Mouse (Mus musculus) thymus, adult 2 months (tissue): ENCODE data around the gene Nckipsd. TPM values are rescaled to one million over a fixed set of nuclear protein-coding genes. Genes with fewer than 3 reads are reported as not detected.

Experiments
- DNase-seq: peaks from one replicate; pipeline ENCODE4 v3.0.0; 2021
- H3K27ac ChIP-seq: fragments of 200-500 bp; 2 replicates; pipeline ENCODE4 v1.5.1; 2012; ENCODE audit warnings: low read length, control low read depth; ENCODE audit not compliant: control insufficient read depth, insufficient read depth
- H3K27me3 ChIP-seq: fragments of 200-500 bp; 2 replicates; pipeline ENCODE4 v1.6.1; 2012; ENCODE audit warnings: mild to moderate bottlenecking, low read length, moderate library complexity, mixed read lengths; ENCODE audit not compliant: control insufficient read depth, insufficient read depth
- H3K36me3 ChIP-seq: fragments of 200-500 bp; 2 replicates; pipeline ENCODE4 v1.6.1; 2012; ENCODE audit warnings: mild to moderate bottlenecking, low read length, moderate library complexity; ENCODE audit not compliant: control insufficient read depth, insufficient read depth
- H3K4me1 ChIP-seq: fragments of 200-500 bp; replicated peaks from 2 replicates; pipeline ENCODE4 v1.6.1; 2012; ENCODE audit warnings: low read length; ENCODE audit not compliant: control insufficient read depth, insufficient read depth
- H3K4me3 ChIP-seq: fragments of 200-500 bp; 2 replicates; pipeline ENCODE4 v1.5.1; 2012; ENCODE audit warnings: mild to moderate bottlenecking, low read length, control low read depth, moderate library complexity; ENCODE audit not compliant: control insufficient read depth, insufficient read depth
- CTCF ChIP-seq: fragments of 200-500 bp; IDR thresholded peaks from 2 replicates; pipeline ENCODE4 v1.5.1; 2012; ENCODE audit warnings: mild to moderate bottlenecking, control low read depth, low read length, moderate library complexity, borderline replicate concordance; ENCODE audit not compliant: control insufficient read depth, poor library complexity, insufficient read depth; ENCODE audit errors: extremely low read depth
- POLR2A ChIP-seq: fragments of 200-500 bp; IDR thresholded peaks from 2 replicates; pipeline ENCODE4 v1.6.1; 2012; ENCODE audit warnings: mild to moderate bottlenecking, low read length, control low read depth, moderate library complexity; ENCODE audit not compliant: control insufficient read depth, poor library complexity, insufficient read depth; ENCODE audit errors: extremely low read depth
- WGBS: fragments of 180-500 bp; shearing (Covaris S2); methylation state at CpG from one replicate; pipeline ENCODE4 v1.1.7; 2018; 5-methylcytosine and 5-hydroxymethylcytosine counted together
- polyA plus RNA-seq: library from polyadenylated mRNA; depleted of rRNA; stranded (reverse); fragments of >200 nt; gene quantifications from 2 replicates; pipeline ENCODE4 v1.2.3, GENCODE M21; 2012

Nckipsd gene
- polyA plus RNA-seq, 1 experiment: 30.0 TPM

DNA sequence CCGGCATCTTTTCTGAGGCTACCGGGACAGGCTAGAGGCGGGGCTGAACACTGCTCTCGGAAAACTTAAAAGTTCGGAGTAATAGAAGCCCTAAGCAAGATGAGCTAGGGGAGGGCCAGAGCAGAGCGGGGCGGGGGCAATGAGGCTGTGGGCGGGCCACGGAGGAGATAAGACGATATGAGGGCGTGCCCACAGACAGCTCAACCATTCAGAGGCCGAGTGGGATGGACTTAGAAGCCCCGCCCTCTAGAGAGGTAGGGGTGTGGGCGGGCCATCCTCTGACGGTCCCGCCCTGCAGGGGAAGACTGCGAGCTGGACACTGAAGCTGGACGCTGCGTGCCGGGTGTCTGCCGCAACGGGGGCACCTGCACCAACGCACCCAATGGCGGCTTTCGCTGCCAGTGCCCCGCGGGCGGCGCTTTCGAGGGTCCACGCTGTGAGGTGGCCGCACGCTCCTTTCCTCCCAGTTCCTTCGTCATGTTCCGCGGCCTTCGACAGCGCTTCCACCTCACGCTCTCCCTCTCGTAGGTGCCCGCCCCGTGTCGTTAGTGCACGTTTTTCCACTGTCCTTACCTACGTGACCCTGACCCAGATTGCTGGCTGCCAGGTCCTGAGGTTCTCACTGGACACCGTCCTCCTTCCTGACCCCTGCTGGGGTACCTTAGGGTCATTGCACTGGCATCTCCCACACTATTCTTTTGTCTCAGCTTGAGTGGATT lies 24.4 kb downstream of the Nckipsd start:
- H3K27ac ChIP-seq: no peak overlapping the region
- DNase-seq: peak; percentile 62
- H3K27me3 ChIP-seq: peaks cover 12% of the 10 kb centered on the region; the same call in 1 of the 2 replicates
- no peaks in the 10 kb centered on the region for H3K36me3 ChIP-seq
- peak overlapping the region; percentile 26 for H3K4me3 ChIP-seq
- H3K4me1 ChIP-seq: peaks cover 18% of the 10 kb centered on the region
- 3% methylated on average over 46 of the region's 46 CpGs for WGBS
- no peak for TF ChIP-seq POLR2A
- TF ChIP-seq CTCF: no peak

DNA sequence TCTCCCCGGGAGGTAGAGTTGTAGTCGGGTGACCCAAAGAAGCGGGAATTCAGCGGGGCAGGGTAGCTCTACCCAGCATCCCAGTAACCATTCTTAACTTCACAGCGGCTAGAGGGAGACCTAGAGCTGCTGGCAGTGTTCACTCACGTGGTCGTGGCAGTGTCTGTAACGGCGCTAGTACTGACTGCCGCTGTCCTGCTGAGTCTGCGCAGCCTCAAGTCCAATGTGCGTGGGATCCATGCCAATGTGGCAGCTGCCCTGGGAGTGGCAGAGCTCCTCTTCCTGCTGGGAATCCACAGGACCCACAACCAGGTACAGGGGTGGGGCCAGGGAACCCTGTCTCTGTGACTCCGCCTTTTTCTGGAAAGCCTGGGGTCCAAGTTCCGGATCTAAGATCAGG lies 34.8 kb downstream of the Nckipsd start:
- no peaks in the 10 kb centered on the region for H3K36me3 ChIP-seq
- DNase-seq: no peak
- H3K4me3 ChIP-seq: no peak overlapping the region
- no peaks in the 10 kb centered on the region for H3K4me1 ChIP-seq
- no peak for TF ChIP-seq POLR2A
- no peak for TF ChIP-seq CTCF
- H3K27me3 ChIP-seq: no peaks in the 10 kb centered on the region
- H3K27ac ChIP-seq: no peak overlapping the region
- 17% methylated on average over 14 of the region's 14 CpGs for WGBS

DNA sequence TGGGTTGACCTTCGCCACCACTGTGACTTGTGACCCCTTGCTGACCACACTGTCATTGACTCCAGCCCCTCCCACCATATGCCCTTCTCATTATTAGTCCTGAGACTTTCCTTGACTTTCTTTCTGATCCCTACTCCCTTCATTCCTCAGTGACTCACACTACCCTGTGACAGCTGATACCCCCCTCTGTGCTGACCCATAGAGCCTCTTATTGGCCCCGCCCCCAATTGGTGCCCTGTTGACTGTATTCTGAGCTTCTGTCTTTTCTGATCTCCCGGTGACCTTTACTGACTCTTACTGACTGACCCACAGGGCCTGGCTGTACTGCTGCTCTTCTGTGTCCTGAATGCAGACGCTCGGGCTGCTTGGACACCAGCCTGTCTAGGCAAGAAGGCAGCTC lies 37.2 kb downstream of the Nckipsd start:
- no peak for DNase-seq
- no peak for TF ChIP-seq POLR2A
- no peak for TF ChIP-seq CTCF
- H3K4me1 ChIP-seq: no peaks in the 10 kb centered on the region
- no peak overlapping the region for H3K4me3 ChIP-seq
- WGBS: 87% methylated on average over 5 of the region's 5 CpGs
- no peak overlapping the region for H3K27ac ChIP-seq
- no peaks in the 10 kb centered on the region for H3K27me3 ChIP-seq
- H3K36me3 ChIP-seq: no peaks in the 10 kb centered on the region

DNA sequence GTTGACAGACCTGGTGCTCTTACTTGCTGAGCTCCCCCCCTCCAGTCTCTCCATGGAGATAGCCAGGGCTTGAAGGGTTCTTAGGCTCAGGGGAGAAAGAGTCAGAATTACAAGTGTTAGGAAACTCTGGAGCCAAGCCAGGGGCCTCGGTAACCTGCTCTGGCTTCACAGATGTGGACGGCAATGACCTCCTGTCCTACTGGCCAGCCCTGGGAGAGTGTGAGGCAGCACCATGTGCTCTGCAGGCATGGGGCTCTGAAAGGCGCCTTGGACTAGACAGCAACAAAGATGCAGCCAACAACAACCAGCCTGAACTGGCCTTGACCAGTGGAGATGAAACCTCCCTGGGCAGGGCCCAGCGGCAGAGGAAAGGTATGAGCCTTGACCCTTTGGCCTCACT lies 39.2 kb downstream of the Nckipsd start:
- H3K27ac ChIP-seq: no peak overlapping the region
- TF ChIP-seq POLR2A (no peak), CTCF (no peak)
- no peaks in the 10 kb centered on the region for H3K4me1 ChIP-seq
- no peaks in the 10 kb centered on the region for H3K27me3 ChIP-seq
- no peaks in the 10 kb centered on the region for H3K36me3 ChIP-seq
- H3K4me3 ChIP-seq: no peak overlapping the region
- WGBS: 86% methylated on average over 4 of the region's 4 CpGs
- DNase-seq: no peak

DNA sequence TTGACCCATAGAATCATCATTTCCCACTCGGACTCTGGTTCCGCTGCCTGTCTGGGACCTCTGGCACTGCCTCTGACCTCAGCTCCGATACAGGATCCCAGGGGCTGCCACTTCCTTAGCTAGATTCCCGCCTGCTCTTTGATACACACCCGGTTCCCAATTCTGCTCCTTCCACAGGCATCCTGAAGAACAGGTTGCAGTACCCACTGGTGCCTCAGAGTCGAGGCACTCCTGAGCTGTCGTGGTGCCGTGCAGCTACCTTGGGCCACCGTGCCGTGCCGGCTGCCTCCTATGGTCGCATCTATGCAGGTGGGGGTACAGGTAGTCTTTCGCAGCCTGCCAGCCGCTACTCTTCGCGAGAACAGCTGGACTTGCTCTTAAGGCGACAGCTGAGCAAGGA lies 40.3 kb downstream of the Nckipsd start:
- Histone ChIP-seq H3K36me3 (no peaks in the 10 kb centered on the region), H3K27ac (no peak overlapping the region), H3K4me1 (peaks cover under 1% of the 10 kb centered on the region), H3K27me3 (no peaks in the 10 kb centered on the region), H3K4me3 (no peak overlapping the region)
- WGBS: 82% methylated on average over 17 of the region's 17 CpGs
- no peak for DNase-seq
- no peak for TF ChIP-seq POLR2A
- no peak for TF ChIP-seq CTCF

DNA sequence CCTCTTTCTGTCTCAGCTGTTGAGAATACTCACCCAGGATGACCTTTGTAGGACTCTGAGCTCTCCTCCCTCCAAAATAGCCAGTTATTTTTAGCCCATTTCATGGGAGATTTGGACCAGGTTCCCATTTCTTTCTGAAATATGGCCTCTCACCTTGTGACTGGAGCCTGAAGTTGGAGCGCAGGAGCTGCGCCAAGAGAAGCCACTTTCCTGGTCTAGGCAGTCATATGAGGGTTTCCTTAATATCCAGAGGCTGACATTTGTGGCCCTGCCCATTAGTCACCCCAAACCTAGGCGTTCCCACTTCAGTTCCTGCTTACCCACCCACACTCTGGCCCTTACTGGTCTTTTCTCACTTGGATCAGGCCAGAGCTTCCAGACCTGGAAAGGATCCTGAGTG lies 44.8 kb downstream of the Nckipsd start, which contains the start of gene Slc26a6:
Gene Slc26a6 (plus strand): TSS at position 308 of the 400 bp plus-strand sequence.
- peak within 1 kb of the TSS; percentile 90 for H3K4me3 ChIP-seq
- no peaks in the 10 kb centered on the region for H3K27me3 ChIP-seq
- H3K4me1 ChIP-seq: peaks cover 4% of the 10 kb centered on the region
- peak within 1 kb of the TSS; percentile 17; the same call in 1 of the 2 replicates for H3K27ac ChIP-seq
- WGBS: 95% methylated on average over 3 of the region's 3 CpGs
- no peak for TF ChIP-seq CTCF
- no peak for TF ChIP-seq POLR2A
- no peaks in the 10 kb centered on the region for H3K36me3 ChIP-seq
- DNase-seq: no peak
